Mouse (Mus musculus) heart, adult 9 months (tissue): Measurements from ENCODE around the gene Tas2r135.
A peak's percentile ranks its signal among the peaks of the same experiment; 100 is the strongest.

Experiments
- DNase-seq, 2 experiments: peaks; one replicate each; pipeline ENCODE4 v3.0.0; 2022; ENCODE audit warnings: low spot score in 2 of 2

Gene Tas2r135

GRCm38 (mm10) chr6:42405134-42405533 is at the start of gene Tas2r135:
Gene Tas2r135, plus strand, starts transcription at chr6:42405434.
- no peak for DNase-seq

GRCm38 (mm10) chr6:42355794-42356600 is 49.2 kb upstream of the Tas2r135 start:
- DNase-seq, result no peak

- DNase-seq, result no peak
Measured at GRCm38 (mm10) chr6:42356913-42357312, 48.3 kb upstream of the Tas2r135 start.

GRCm38 (mm10) chr6:42357901-42358300 is 47.3 kb upstream of the Tas2r135 start:
- no peak for DNase-seq

- no peak for DNase-seq
Measured at GRCm38 (mm10) chr6:42358901-42359300, 46.3 kb upstream of the Tas2r135 start.

GRCm38 (mm10) chr6:42359364-42360147 is 45.7 kb upstream of the Tas2r135 start:
- DNase-seq, result peak; percentile 73 to 74

- DNase-seq, result no peak
Measured at GRCm38 (mm10) chr6:42360231-42360840, 44.9 kb upstream of the Tas2r135 start.

- DNase-seq, result no peak
Measured at GRCm38 (mm10) chr6:42361041-42361895, 44.0 kb upstream of the Tas2r135 start.

- DNase-seq, result no peak
Measured at GRCm38 (mm10) chr6:42362074-42362473, 43.2 kb upstream of the Tas2r135 start.

- DNase-seq, result no peak
Measured at GRCm38 (mm10) chr6:42362497-42362896, 42.7 kb upstream of the Tas2r135 start.

GRCm38 (mm10) chr6:42362974-42363373 is 42.3 kb upstream of the Tas2r135 start:
- DNase-seq, result no peak

GRCm38 (mm10) chr6:42364066-42364465 is 41.2 kb upstream of the Tas2r135 start:
- no peak for DNase-seq

GRCm38 (mm10) chr6:42364607-42365006 is 40.6 kb upstream of the Tas2r135 start:
- no peak for DNase-seq

GRCm38 (mm10) chr6:42365215-42365614 is 40.0 kb upstream of the Tas2r135 start:
- no peak for DNase-seq

GRCm38 (mm10) chr6:42369870-42370269 is 35.4 kb upstream of the Tas2r135 start:
- no peak for DNase-seq

GRCm38 (mm10) chr6:42370630-42371363 is 34.4 kb upstream of the Tas2r135 start:
- DNase-seq, result peak in 1 of 2 experiments; percentile 70

- no peak for DNase-seq
Measured at GRCm38 (mm10) chr6:42372001-42372400, 33.2 kb upstream of the Tas2r135 start.

GRCm38 (mm10) chr6:42372421-42372815 is 32.8 kb upstream of the Tas2r135 start:
- no peak for DNase-seq

GRCm38 (mm10) chr6:42372816-42373547 is 32.3 kb upstream of the Tas2r135 start, which contains the start of gene Epha1:
Gene Epha1, minus strand, starts transcription at chr6:42373268.
- no peak for DNase-seq
